16 mouse cellular contexts compared by ENCODE assay signal in genomic region chr6:6038773-6039550, GRCm38 (mm10).
DNase-seq lines count a peak whose midpoint lies in the region; ATAC-seq and TF ChIP-seq lines count a peak whose summit lies in the region.
"Had no signal": no experiment of that assay in that cellular context is flagged by ENCODE, and none has a peak within 500 bp of the region (broad histone marks: within the 10 kb centered on the region; RNA-seq: fewer than 3 reads in every experiment).

No protein-coding gene starts in this region.

- no peaks in the 10 kb centered on the region for H3K36me3 ChIP-seq in forebrain, postnatal 0 days (ENCODE audit: insufficient read depth)
- no peaks in the 10 kb centered on the region for H3K36me3 ChIP-seq in forebrain, embryonic 13.5 days (ENCODE audit: poor library complexity, severe bottlenecking)
- H3K36me3 ChIP-seq in E14TG2a.4 (ENCODE audit: insufficient read depth, low read length), result peaks cover 27% of the 10 kb centered on the region
- peaks cover 4% of the 10 kb centered on the region; the same call in 1 of the 2 replicates for H3K36me3 ChIP-seq in limb, embryonic 12.5 days
- H3K36me3 ChIP-seq: intestine, embryonic 15.5 days had no signal

- H3K4me1 ChIP-seq in forebrain, postnatal 0 days (ENCODE audit: insufficient read depth), result no peaks in the 10 kb centered on the region
- H3K4me1 ChIP-seq in forebrain, embryonic 13.5 days, result peaks cover 6% of the 10 kb centered on the region; the same call in 1 of the 2 replicates
- peaks cover 21% of the 10 kb centered on the region for H3K4me1 ChIP-seq in E14TG2a.4 (replicated peaks; ENCODE audit: low read depth, low read length)
- peaks cover 49% of the 10 kb centered on the region for H3K4me1 ChIP-seq in limb, embryonic 12.5 days (replicated peaks)
- H3K4me1 ChIP-seq: liver, embryonic 12.5 days had no signal

- no peak for DNase-seq in forebrain, postnatal 0 days
- DNase-seq in ZHBTc4 (ENCODE audit: low read depth, low spot score), result peak; percentile 62
- DNase-seq in right cerebral cortex, postnatal 14 days, result no peak
- DNase-seq in urinary bladder, postnatal 4 days (ENCODE audit: low spot score in 2 of 2), result no peak
- DNase-seq: adrenal gland, adult 8-10 months; gastrocnemius, postnatal 36 days; kidney, postnatal 25 days; right cerebral cortex, postnatal 25 days; thymus, postnatal 4 days had no signal

- WGBS in forebrain, postnatal 0 days, result 46% methylated on average over 18 of the region's 18 CpGs
- WGBS in forebrain, embryonic 13.5 days, result 35% methylated on average over 18 of the region's 18 CpGs
- 16% methylated on average over 18 of the region's 18 CpGs for WGBS in limb, embryonic 12.5 days

- no peaks in the 10 kb centered on the region for H3K27me3 ChIP-seq in forebrain, postnatal 0 days (ENCODE audit: insufficient read depth, low read length)
- H3K27me3 ChIP-seq in forebrain, embryonic 13.5 days, result no peaks in the 10 kb centered on the region
- no peaks in the 10 kb centered on the region for H3K27me3 ChIP-seq in E14TG2a.4 (ENCODE audit: insufficient read depth, low read length)
- no peaks in the 10 kb centered on the region for H3K27me3 ChIP-seq in limb, embryonic 12.5 days
- H3K27me3 ChIP-seq: intestine, embryonic 15.5 days; liver, embryonic 12.5 days; Patski had no signal

- H3K4me3 ChIP-seq in forebrain, postnatal 0 days (ENCODE audit: low read depth, low read length), result no peak overlapping the region
- H3K4me3 ChIP-seq in forebrain, embryonic 13.5 days, result no peak overlapping the region
- H3K4me3 ChIP-seq in E14TG2a.4 (replicated peaks; ENCODE audit: low read length), result peak overlapping the region; percentile 39
- H3K4me3 ChIP-seq in limb, embryonic 12.5 days (replicated peaks), result no peak overlapping the region
- H3K4me3 ChIP-seq: intestine, embryonic 15.5 days; liver, embryonic 12.5 days had no signal

- 0 out of 2 replicates have a peak, but pooled peaks have one; percentile 10 for ATAC-seq in forebrain, postnatal 0 days
- no peak for ATAC-seq in forebrain, embryonic 13.5 days
- ATAC-seq in limb, embryonic 12.5 days (ENCODE audit: insufficient number of reproducible peaks, insufficient read depth, low FRiP score, low TSS enrichment, low read depth), result no peak; the same call in 1 of the 2 replicates
- ATAC-seq: intestine, embryonic 15.5 days; liver, embryonic 12.5 days; lung, postnatal 0 days; Patski had no signal

- H3K9me3 ChIP-seq in forebrain, postnatal 0 days (ENCODE audit: low read length), result no peaks in the 10 kb centered on the region
- no peaks in the 10 kb centered on the region for H3K9me3 ChIP-seq in forebrain, embryonic 13.5 days (replicated peaks)
- H3K9me3 ChIP-seq in E14TG2a.4 (ENCODE audit: low read length), result no peaks in the 10 kb centered on the region
- no peaks in the 10 kb centered on the region for H3K9me3 ChIP-seq in limb, embryonic 12.5 days
- H3K9me3 ChIP-seq: intestine, embryonic 15.5 days; liver, embryonic 12.5 days had no signal

- no peak for TF ChIP-seq CTCF in forebrain, postnatal 0 days (IDR thresholded peaks at IDR 0.05; ENCODE audit: low read depth)
- TF ChIP-seq CTCF in E14TG2a.4 (conservative IDR thresholded peaks at IDR 0.05; ENCODE audit: low read length), result no peak

- H3K4me2 ChIP-seq in forebrain, postnatal 0 days (ENCODE audit: low read depth), result no peak overlapping the region
- no peak overlapping the region for H3K4me2 ChIP-seq in forebrain, embryonic 13.5 days
- peak overlapping the region; percentile 37 for H3K4me2 ChIP-seq in limb, embryonic 12.5 days
- H3K4me2 ChIP-seq: intestine, embryonic 15.5 days; liver, embryonic 12.5 days had no signal

- H3K9ac ChIP-seq in forebrain, postnatal 0 days, result no peak overlapping the region
- no peak overlapping the region for H3K9ac ChIP-seq in forebrain, embryonic 13.5 days
- no peak overlapping the region for H3K9ac ChIP-seq in limb, embryonic 12.5 days (replicated peaks)
- H3K9ac ChIP-seq: intestine, embryonic 15.5 days; liver, embryonic 12.5 days had no signal

- no peak overlapping the region for H3K27ac ChIP-seq in forebrain, postnatal 0 days (ENCODE audit: low read depth, low read length)
- no peak overlapping the region for H3K27ac ChIP-seq in forebrain, embryonic 13.5 days
- H3K27ac ChIP-seq in limb, embryonic 12.5 days, result peak overlapping the region; percentile 87
- H3K27ac ChIP-seq: intestine, embryonic 15.5 days; liver, embryonic 12.5 days had no signal
